Mouse (Mus musculus): ENCODE data around the gene H2afx. TPM values are rescaled to one million over a fixed set of nuclear protein-coding genes. Genes with fewer than 3 reads are reported as not detected.
"Not testable (repeated sequence)": the region's sequence is repeated elsewhere in the genome, so short reads cannot be mapped to it uniquely, and the experiment has no call there.

Gene H2afx
- total and polyA plus RNA-seq, 3 experiments: 89.6 to 828 TPM; not detected in 1

- peak overlapping the region; percentile 24 to 86 for H3K4me3 ChIP-seq (ENCODE audit: control insufficient read depth in 1 of 2, insufficient read depth in 1 of 2, low read depth in 2 of 2, low read length in 2 of 2)
- H3K9me3 ChIP-seq (replicated peaks; ENCODE audit: insufficient read depth, low read length); DNase-seq (ENCODE audit: low read depth, low spot score); H3K4me1 ChIP-seq (ENCODE audit: control insufficient read depth in 1 of 2, insufficient read depth in 2 of 2, low read length in 2 of 2); H3K27me3 ChIP-seq (ENCODE audit: control insufficient read depth in 1 of 2, insufficient read depth in 2 of 2, low read length in 2 of 2): not testable (repeated sequence)
- peak overlapping the region; percentile 99 for H3K9ac ChIP-seq (ENCODE audit: control insufficient read depth, low read depth, low read length, poor library complexity, severe bottlenecking)
- peak overlapping the region; percentile 10; the same call in 1 of the 2 replicates for H3K27ac ChIP-seq (ENCODE audit: control insufficient read depth, low read depth, low read length)
- H3K36me3 ChIP-seq (ENCODE audit: control insufficient read depth in 1 of 2, insufficient read depth in 2 of 2, low read length in 2 of 2): peaks cover 0 to 13% of the 10 kb centered on the region in 2 experiments; a peak in 3 of 4 replicates
- peaks cover 37% of the 10 kb centered on the region for H3K79me2 ChIP-seq (ENCODE audit: control insufficient read depth, insufficient read depth, low read length, poor library complexity)
Observed at GRCm38 (mm10) chr9:44336513-44336912, 2.0 kb downstream of the H2afx start.

GRCm38 (mm10) chr9:44336964-44337363, 2.5 kb downstream of the H2afx start:
- peaks cover 42% of the 10 kb centered on the region for H3K79me2 ChIP-seq (ENCODE audit: control insufficient read depth, insufficient read depth, low read length, poor library complexity)
- H3K9me3 ChIP-seq (replicated peaks; ENCODE audit: insufficient read depth, low read length): no peaks in the 10 kb centered on the region
- peak overlapping the region; percentile 99 for H3K9ac ChIP-seq (ENCODE audit: control insufficient read depth, low read depth, low read length, poor library complexity, severe bottlenecking)
- peaks cover 0 to 18% of the 10 kb centered on the region in 2 experiments; a peak in 3 of 4 replicates for H3K36me3 ChIP-seq (ENCODE audit: control insufficient read depth in 1 of 2, insufficient read depth in 2 of 2, low read length in 2 of 2)
- TF ChIP-seq POLR2AphosphoS2 (IDR thresholded peaks at IDR 0.05; ENCODE audit: low read length) (peak; percentile 51), MAZ (IDR thresholded peaks at IDR 0.05; ENCODE audit: low read depth, low read length) (no peak), NELFE (IDR thresholded peaks at IDR 0.05; ENCODE audit: low read depth, low read length) (0 out of 2 replicates have a peak, but pooled peaks have one; percentile 20), ZKSCAN1 (IDR thresholded peaks at IDR 0.05; ENCODE audit: low read depth, low read length) (no peak), GATA1 (IDR thresholded peaks at IDR 0.05; ENCODE audit: low read depth, low read length) (no peak), POLR2A (IDR thresholded peaks at IDR 0.05; ENCODE audit: control insufficient read depth in 1 of 2, insufficient read depth in 1 of 2, low read depth in 1 of 2, low read length in 2 of 2, poor library complexity in 1 of 2) (peak in 1 of 2 experiments; percentile 13; a peak in 1 of 4 replicates), CHD1 (IDR thresholded peaks at IDR 0.05; ENCODE audit: low read depth, low read length) (no peak), MAX (IDR thresholded peaks at IDR 0.05; ENCODE audit: low read length) (0 out of 2 replicates have a peak, but pooled peaks have one; percentile 19), TAL1 (IDR thresholded peaks at IDR 0.05; ENCODE audit: low read length) (no peak)
- DNase-seq (ENCODE audit: low read depth, low spot score): peak; percentile 64
- peaks cover 3 to 14% of the 10 kb centered on the region in 2 experiments; a peak in 3 of 4 replicates for H3K4me1 ChIP-seq (ENCODE audit: control insufficient read depth in 1 of 2, insufficient read depth in 2 of 2, low read length in 2 of 2)
- no peaks in the 10 kb centered on the region for H3K27me3 ChIP-seq (ENCODE audit: control insufficient read depth in 1 of 2, insufficient read depth in 2 of 2, low read length in 2 of 2)
- no peak overlapping the region; the same call in 1 of the 2 replicates for H3K27ac ChIP-seq (ENCODE audit: control insufficient read depth, low read depth, low read length)
- H3K4me3 ChIP-seq (ENCODE audit: control insufficient read depth in 1 of 2, insufficient read depth in 1 of 2, low read depth in 2 of 2, low read length in 2 of 2): peak overlapping the region; percentile 24 to 86

- no peaks in the 10 kb centered on the region for H3K27me3 ChIP-seq (ENCODE audit: control insufficient read depth in 1 of 2, insufficient read depth in 2 of 2, low read length in 2 of 2)
- H3K9me3 ChIP-seq (replicated peaks; ENCODE audit: insufficient read depth, low read length): no peaks in the 10 kb centered on the region
- H3K4me1 ChIP-seq (ENCODE audit: control insufficient read depth in 1 of 2, insufficient read depth in 2 of 2, low read length in 2 of 2): peaks cover 7 to 19% of the 10 kb centered on the region in 2 experiments
- H3K27ac ChIP-seq (ENCODE audit: control insufficient read depth, low read depth, low read length): no peak overlapping the region
- peak overlapping the region in 1 of 2 experiments; percentile 86; a peak in 2 of 4 replicates for H3K4me3 ChIP-seq (ENCODE audit: control insufficient read depth in 1 of 2, insufficient read depth in 1 of 2, low read depth in 2 of 2, low read length in 2 of 2)
- H3K36me3 ChIP-seq (ENCODE audit: control insufficient read depth in 1 of 2, insufficient read depth in 2 of 2, low read length in 2 of 2): peaks cover 0 to 23% of the 10 kb centered on the region in 2 experiments; a peak in 3 of 4 replicates
- H3K79me2 ChIP-seq (ENCODE audit: control insufficient read depth, insufficient read depth, low read length, poor library complexity): peaks cover 47% of the 10 kb centered on the region
- peak; percentile 55 for DNase-seq (ENCODE audit: low read depth, low spot score)
- H3K9ac ChIP-seq (ENCODE audit: control insufficient read depth, low read depth, low read length, poor library complexity, severe bottlenecking): no peak overlapping the region; the same call in 1 of the 2 replicates
- TF ChIP-seq MEF2A (IDR thresholded peaks at IDR 0.05; ENCODE audit: extremely low read depth, insufficient replicate concordance, low read depth, low read length, poor library complexity, severe bottlenecking) (no peak), RAD21 (IDR thresholded peaks at IDR 0.05; ENCODE audit: low read depth, low read length) (no peak), POLR2A (IDR thresholded peaks at IDR 0.05; ENCODE audit: control insufficient read depth in 1 of 2, insufficient read depth in 1 of 2, low read depth in 1 of 2, low read length in 2 of 2, poor library complexity in 1 of 2) (peak; percentile 8 to 27; a peak in 2 of 4 replicates), SIN3A (IDR thresholded peaks at IDR 0.05; ENCODE audit: low read length) (peak; percentile 30; the same call in 1 of the 2 replicates), POLR2AphosphoS2 (IDR thresholded peaks at IDR 0.05; ENCODE audit: low read length) (peak; percentile 73)
Observed at GRCm38 (mm10) chr9:44337436-44338169, 3.1 kb downstream of the H2afx start.

All from MEL (cell line).